Mouse (Mus musculus) liver, embryonic 11.5 days (tissue): ENCODE data around the gene Phtf1. TPM values are rescaled to one million over a fixed set of nuclear protein-coding genes. Genes with fewer than 3 reads are reported as not detected.

Source experiments
- ATAC-seq: fragments of 200-750 bp; cut with Nextera tagmentation; replicated peaks from 2 replicates; pipeline ENCODE4 v1.8.0; 2017; ENCODE audit warnings: moderate number of reproducible peaks, mild to moderate bottlenecking, moderate TSS enrichment, moderate library complexity; ENCODE audit not compliant: low FRiP score
- DNase-seq: peaks from one replicate; pipeline ENCODE4 v3.0.0-alpha.2; 2017; ENCODE audit warnings: low spot score
- H3K27ac ChIP-seq: fragments of 300-500 bp; sonication (generic); 2 replicates; pipeline ENCODE4 v1.5.1; 2014; ENCODE audit warnings: mild to moderate bottlenecking, low read depth, low read length, control low read depth
- H3K27me3 ChIP-seq: fragments of 300-500 bp; sonication (generic); replicated peaks from 2 replicates; pipeline ENCODE4 v1.6.1; 2014; ENCODE audit warnings: low read length, mixed read lengths; ENCODE audit not compliant: control insufficient read depth, insufficient read depth
- H3K36me3 ChIP-seq: fragments of 300-500 bp; sonication (generic); 2 replicates; pipeline ENCODE4 v1.6.1; 2014; ENCODE audit warnings: mild to moderate bottlenecking, low read length, moderate library complexity, mixed read lengths; ENCODE audit not compliant: control insufficient read depth, insufficient read depth
- H3K4me1 ChIP-seq: fragments of 300-500 bp; sonication (generic); replicated peaks from 2 replicates; pipeline ENCODE4 v1.6.1; 2014; ENCODE audit warnings: low read length, mixed read lengths; ENCODE audit not compliant: control insufficient read depth, insufficient read depth
- H3K4me2 ChIP-seq: fragments of 300-500 bp; sonication (generic); 2 replicates; pipeline ENCODE4 v1.6.1; 2014; ENCODE audit warnings: mild to moderate bottlenecking, control low read depth, moderate library complexity
- H3K4me3 ChIP-seq: fragments of 300-500 bp; sonication (generic); 2 replicates; pipeline ENCODE4 v1.5.1; 2014; ENCODE audit warnings: low read depth, low read length, control low read depth
- H3K9ac ChIP-seq: fragments of 300-500 bp; sonication (generic); 2 replicates; pipeline ENCODE4 v1.6.1; 2014; ENCODE audit warnings: low read depth, low read length, control low read depth
- H3K9me3 ChIP-seq: fragments of 300-500 bp; sonication (generic); 2 replicates; pipeline ENCODE4 v1.6.1; 2016; ENCODE audit warnings: low read length, inconsistent platforms, mixed read lengths; ENCODE audit not compliant: control insufficient read depth
- WGBS: fragments of 180-500 bp; shearing (Covaris S2); extraction: QIAGEN DNeasy Blood & Tissue Kit; methylation state at CpG from one replicate; pipeline ENCODE4 v1.1.7; 2014; 5-methylcytosine and 5-hydroxymethylcytosine counted together
- polyA plus RNA-seq: library from polyadenylated mRNA; unstranded; fragments of >200 nt; fragmentation: Nextera tagmentation; extraction: Ambion mirVana; gene quantifications from 2 replicates; pipeline ENCODE4 v1.2.1, GENCODE M21; 2014

Gene Phtf1
- polyA plus RNA-seq, 1 experiment from 2014 or later: 19.7 TPM

DNA sequence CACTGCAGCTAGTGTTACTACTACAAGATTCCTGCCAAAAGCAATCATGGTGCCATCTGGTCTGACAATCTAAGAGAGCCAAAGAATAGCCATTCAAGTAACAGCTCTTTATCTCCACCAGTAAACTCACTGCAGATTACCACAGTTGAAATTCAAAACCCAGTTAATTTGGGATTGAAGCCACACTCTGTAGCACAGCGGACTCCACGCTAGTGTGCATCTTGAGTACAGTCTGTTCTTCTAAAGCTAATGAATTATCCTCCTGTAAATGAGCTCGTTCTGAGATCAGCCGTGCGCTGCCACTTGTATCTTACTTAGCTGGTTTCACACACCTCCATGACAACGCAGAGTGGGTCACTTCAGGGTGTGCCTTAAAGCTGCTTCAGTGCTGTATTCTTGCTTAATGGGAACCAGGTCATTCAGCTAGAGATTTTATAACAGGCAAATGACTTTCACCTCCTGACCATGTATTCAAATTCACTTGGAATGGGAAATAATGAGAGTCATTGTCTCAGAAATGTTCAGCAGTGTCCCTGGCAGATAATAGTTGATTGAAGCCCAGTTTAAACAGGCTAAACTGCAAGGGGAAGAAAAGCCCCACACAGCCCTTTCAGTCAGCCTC, 91.2 kb downstream of the Phtf1 start:
- Histone ChIP-seq H3K4me1 (no peaks in the 10 kb centered on the region), H3K9ac (no peak overlapping the region), H3K4me2 (no peak overlapping the region), H3K27me3 (no peaks in the 10 kb centered on the region), H3K9me3 (no peaks in the 10 kb centered on the region), H3K27ac (no peak overlapping the region), H3K4me3 (no peak overlapping the region), H3K36me3 (no peaks in the 10 kb centered on the region)
- DNase-seq (no peak), ATAC-seq (no peak)
- 78% methylated on average over 6 of the region's 6 CpGs for WGBS

DNA sequence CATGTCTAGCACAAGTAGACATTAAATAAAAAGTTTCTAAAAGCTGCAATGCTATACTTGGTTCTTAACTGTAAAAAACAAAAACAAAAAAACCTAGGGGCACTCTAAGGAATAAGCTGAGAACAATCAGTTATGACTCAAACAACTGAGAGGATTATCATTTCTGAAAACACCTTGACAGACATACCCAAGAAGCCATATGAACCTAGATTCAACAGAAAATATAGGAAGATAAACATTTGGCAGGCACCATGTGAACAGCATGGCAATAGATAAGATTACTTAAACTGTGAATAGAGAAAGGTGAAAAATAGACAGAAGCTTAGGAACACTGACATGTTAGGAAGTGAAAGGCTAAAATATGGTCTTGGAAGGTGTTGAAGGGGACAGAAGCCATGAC, 101.5 kb downstream of the Phtf1 start:
- Histone ChIP-seq H3K9ac (no peak overlapping the region), H3K27ac (no peak overlapping the region), H3K4me2 (no peak overlapping the region), H3K36me3 (no peaks in the 10 kb centered on the region), H3K27me3 (no peaks in the 10 kb centered on the region), H3K4me3 (no peak overlapping the region), H3K9me3 (no peaks in the 10 kb centered on the region), H3K4me1 (0 out of 2 replicates have a peak, but pooled peaks cover 6% of the 10 kb centered on the region)
- DNase-seq: no peak
- ATAC-seq: peak; percentile 70

Other genes starting within 250 kb of the Phtf1 start
- gene Olfml3, start 230.1 kb upstream of the Phtf1 start, polyA plus RNA-seq: 7.8 and 8.5 TPM in 2 replicates
- gene Gm10964, start 228.7 kb upstream of the Phtf1 start, polyA plus RNA-seq: not detected in 2 replicates
- gene Hipk1, start 176.5 kb upstream of the Phtf1 start, polyA plus RNA-seq: 15.5 and 15.7 TPM in 2 replicates
- 35.1 and 36.8 TPM in 2 replicates for gene Dclre1b, start 158.7 kb upstream of the Phtf1 start, polyA plus RNA-seq
- gene Ap4b1, start 158.6 kb upstream of the Phtf1 start, polyA plus RNA-seq: 20.8 and 23.9 TPM in 2 replicates
- 0.75 TPM in 1 of 2 replicates, not detected in the other for gene Gm43064, start 158.5 kb upstream of the Phtf1 start, polyA plus RNA-seq
- gene Bcl2l15, start 135.5 kb upstream of the Phtf1 start, polyA plus RNA-seq: 0.63 and 1.2 TPM in 2 replicates
- gene Ptpn22, start 108.3 kb upstream of the Phtf1 start, polyA plus RNA-seq: 0.96 and 1.7 TPM in 2 replicates
- 11.0 and 11.6 TPM in 2 replicates for gene Rsbn1, start 54.0 kb upstream of the Phtf1 start, polyA plus RNA-seq